Mouse (Mus musculus) embryonic fibroblast, embryonic 13.5 days (primary cell): ENCODE measurements around the gene Nt5c1a. TPM values are rescaled to one million over a fixed set of nuclear protein-coding genes. Genes with fewer than 3 reads are reported as not detected.

Experiments
- H3K27ac ChIP-seq: 2 replicates; pipeline ENCODE4 v1.5.1; 2012; ENCODE audit warnings: low read length, control low read depth, inconsistent platforms; ENCODE audit not compliant: insufficient read depth
- H3K4me1 ChIP-seq: 2 replicates; pipeline ENCODE4 v1.6.1; 2011; ENCODE audit warnings: low read length; ENCODE audit not compliant: control insufficient read depth, insufficient read depth
- H3K4me3 ChIP-seq: 2 replicates; pipeline ENCODE4 v1.5.1; 2011; ENCODE audit warnings: mild to moderate bottlenecking, control low read depth, low read length; ENCODE audit not compliant: insufficient read depth
- CTCF ChIP-seq: IDR thresholded peaks from 2 replicates; pipeline ENCODE4 v1.5.1; 2011; ENCODE audit warnings: mild to moderate bottlenecking, control low read depth, low read length, moderate library complexity, borderline replicate concordance; ENCODE audit not compliant: insufficient read depth
- POLR2A ChIP-seq: IDR thresholded peaks from 2 replicates; pipeline ENCODE4 v1.6.1; 2011; ENCODE audit warnings: low read depth, mild to moderate bottlenecking, control low read depth, low read length, moderate library complexity
- polyA plus RNA-seq: library from polyadenylated mRNA; stranded (reverse); fragments of >200 nt; gene quantifications from 2 replicates; pipeline ENCODE4 v1.2.4, GENCODE M21; 2011; ENCODE audit warnings: low read depth; ENCODE audit not compliant: missing spikeins, insufficient read length

The Nt5c1a gene
- polyA plus RNA-seq, 1 experiment, result not detected

DNA sequence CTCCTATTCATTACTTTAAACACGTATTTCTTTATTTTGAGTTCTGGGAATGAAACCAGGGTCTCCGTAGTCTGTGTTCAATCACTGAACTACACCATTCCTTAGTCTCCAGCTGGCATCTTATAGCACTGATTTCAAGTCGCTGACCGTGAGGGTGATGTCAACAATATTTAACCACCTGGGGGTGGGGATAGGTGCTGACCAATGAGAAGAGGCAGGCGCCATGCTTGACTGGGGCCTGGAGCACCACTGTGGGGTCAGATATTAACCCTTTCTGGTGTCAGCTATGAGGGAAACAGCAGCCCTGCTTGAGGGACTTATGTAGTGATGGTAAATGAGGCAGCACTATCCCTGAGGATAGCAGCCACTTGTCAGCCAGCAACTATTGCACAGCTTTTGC lies 10.1 kb downstream of the Nt5c1a start:
- Histone ChIP-seq H3K4me1 (no peaks in the 10 kb centered on the region), H3K27ac (no peak overlapping the region), H3K4me3 (no peak overlapping the region)
- TF ChIP-seq CTCF (no peak), POLR2A (no peak)

DNA sequence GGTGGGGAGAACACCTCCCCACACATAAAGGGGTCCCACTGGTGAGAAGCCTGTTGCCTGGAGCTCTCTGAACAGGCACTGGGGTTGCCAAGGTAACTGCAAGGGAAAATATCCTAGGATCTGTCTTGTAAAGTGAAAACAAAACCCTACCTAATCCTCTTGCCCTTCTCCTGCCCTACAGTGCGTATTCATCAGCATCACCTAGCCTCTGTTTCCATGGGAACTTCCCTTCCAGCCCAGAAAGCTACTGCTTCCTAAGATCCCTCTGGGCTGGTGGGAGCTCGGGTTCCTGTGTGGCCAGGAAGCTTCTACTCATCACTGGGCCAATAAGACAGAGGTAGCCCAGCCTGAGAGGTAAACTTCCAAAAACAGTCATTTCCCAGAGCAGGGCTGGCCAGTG lies 11.0 kb downstream of the Nt5c1a start:
- no peak overlapping the region for H3K4me3 ChIP-seq
- no peak overlapping the region for H3K27ac ChIP-seq
- no peak for TF ChIP-seq POLR2A
- TF ChIP-seq CTCF, result no peak
- H3K4me1 ChIP-seq, result no peaks in the 10 kb centered on the region

DNA sequence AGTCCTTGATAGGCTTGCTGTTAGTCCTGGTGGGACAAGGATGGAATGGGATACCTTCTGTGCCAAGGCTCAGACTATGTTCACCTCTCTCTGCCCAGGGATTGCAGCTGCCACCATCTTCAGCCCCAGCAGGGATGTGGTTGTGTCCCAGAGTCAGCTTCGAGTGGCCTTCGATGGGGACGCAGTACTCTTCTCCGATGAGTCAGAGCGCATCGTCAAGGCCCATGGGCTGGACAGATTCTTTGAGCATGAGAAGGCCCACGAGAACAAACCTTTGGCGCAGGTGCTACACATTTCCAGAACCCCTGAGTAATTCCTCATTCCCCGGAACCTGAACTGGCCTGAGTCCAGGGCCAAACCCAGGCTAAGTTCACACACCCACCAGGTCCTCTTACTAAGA lies 12.7 kb downstream of the Nt5c1a start:
- H3K27ac ChIP-seq, result no peak overlapping the region
- TF ChIP-seq CTCF (no peak), POLR2A (no peak)
- no peaks in the 10 kb centered on the region for H3K4me1 ChIP-seq

DNA sequence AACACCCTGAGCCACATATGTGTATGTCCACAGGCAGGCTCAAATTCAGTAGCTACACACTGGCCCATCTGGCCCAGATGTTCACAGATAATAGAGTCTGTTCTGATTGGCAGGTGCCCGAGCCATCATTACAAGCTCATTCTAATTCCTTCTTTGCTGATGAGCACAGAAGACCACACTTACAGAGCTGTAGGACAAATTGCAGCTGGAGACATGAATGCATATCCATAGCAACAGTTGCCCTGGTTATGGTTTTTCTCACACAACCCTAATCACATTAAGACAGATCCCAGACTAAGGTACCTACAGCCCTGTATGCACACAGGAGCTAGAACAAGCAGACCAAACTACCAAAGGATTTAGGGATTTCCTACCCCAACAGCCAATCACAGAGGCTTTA lies 14.1 kb downstream of the Nt5c1a start:
- H3K4me3 ChIP-seq, result no peak overlapping the region
- TF ChIP-seq CTCF (no peak), POLR2A (no peak)
- no peak overlapping the region for H3K27ac ChIP-seq
- H3K4me1 ChIP-seq, result no peaks in the 10 kb centered on the region

More for the DNA sequence above, 12.7 kb downstream of the Nt5c1a start:
- no peak overlapping the region for H3K4me3 ChIP-seq

DNA sequence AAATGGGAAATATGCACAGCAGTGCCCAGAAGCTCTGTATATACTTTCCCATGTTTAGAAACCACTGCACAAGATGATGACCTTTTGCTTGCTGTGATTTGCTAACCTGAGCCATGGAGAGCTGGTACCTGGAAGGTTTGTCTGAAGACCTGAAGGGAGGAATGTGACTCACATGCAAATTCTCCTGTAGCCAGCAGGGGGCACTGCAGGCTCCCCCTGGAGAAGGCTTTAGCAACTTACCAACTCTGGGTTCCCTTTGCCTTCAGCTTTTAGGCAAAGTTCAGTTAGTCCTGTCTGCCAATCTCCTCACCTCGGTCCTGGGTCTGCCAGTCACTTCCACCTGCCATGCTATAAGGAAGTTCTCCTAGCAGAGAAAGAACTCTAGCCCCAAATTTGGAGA lies 15.5 kb downstream of the Nt5c1a start:
- TF ChIP-seq CTCF (peak; percentile 53; the same call in 1 of the 2 replicates), POLR2A (no peak)
- Histone ChIP-seq H3K27ac (no peak overlapping the region), H3K4me1 (no peaks in the 10 kb centered on the region)

DNA sequence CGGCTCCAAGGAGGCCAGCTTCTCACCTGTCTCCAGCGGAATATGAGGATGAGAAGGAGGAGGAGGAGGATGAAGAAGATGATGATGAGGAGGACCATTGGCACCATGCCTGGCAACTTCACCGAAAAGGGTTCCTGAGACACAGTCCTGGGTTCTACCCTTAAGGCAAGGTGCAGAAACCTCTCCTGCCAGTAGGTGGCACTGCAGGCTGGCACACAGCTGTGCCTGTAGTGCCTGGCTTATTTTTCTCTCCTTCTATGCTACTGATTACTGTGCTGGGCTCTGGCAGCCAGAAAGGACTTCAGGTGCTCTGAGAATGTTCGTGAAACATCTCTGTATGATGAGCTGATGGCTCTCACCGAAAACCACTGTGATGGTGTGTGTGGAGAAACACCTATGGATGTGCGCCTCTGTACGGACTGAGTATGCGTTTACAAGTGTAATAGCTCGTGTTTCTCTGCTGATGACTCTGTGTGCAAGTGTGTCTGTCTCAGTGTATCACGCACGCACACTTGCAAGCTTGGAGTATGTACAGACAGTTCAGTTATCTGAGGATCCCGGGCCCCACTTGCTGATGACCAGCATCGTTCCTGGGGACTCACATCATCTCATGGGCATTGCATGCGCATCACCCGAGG lies 18.5 kb downstream of the Nt5c1a start:
- Histone ChIP-seq H3K4me1 (no peaks in the 10 kb centered on the region), H3K27ac (no peak overlapping the region), H3K4me3 (no peak overlapping the region)
- TF ChIP-seq CTCF, result peak; percentile 97
- TF ChIP-seq POLR2A, result no peak

More for the DNA sequence above, 15.5 kb downstream of the Nt5c1a start:
- no peak overlapping the region for H3K4me3 ChIP-seq

DNA sequence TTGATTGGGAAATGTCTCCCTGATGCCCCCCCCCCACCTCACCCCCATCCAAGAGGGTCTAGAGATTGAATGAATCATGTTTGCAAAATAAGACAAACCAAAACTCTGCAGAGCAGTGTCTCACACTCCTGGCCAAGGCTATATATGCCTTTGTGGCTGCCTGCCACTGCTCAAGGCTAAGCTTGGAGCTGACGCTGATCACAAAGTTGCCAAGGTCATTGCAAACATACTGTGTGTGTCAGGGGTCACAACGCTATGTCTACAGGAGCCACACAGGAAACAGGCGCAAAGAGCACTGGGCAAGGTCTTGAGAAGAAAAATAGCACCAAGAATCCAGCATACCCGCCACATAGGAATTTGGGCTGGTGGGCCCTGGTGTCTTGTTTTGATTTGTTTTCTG lies 19.3 kb downstream of the Nt5c1a start:
- Histone ChIP-seq H3K4me3 (no peak overlapping the region), H3K4me1 (no peaks in the 10 kb centered on the region), H3K27ac (no peak overlapping the region)
- no peak for TF ChIP-seq CTCF
- TF ChIP-seq POLR2A, result no peak

DNA sequence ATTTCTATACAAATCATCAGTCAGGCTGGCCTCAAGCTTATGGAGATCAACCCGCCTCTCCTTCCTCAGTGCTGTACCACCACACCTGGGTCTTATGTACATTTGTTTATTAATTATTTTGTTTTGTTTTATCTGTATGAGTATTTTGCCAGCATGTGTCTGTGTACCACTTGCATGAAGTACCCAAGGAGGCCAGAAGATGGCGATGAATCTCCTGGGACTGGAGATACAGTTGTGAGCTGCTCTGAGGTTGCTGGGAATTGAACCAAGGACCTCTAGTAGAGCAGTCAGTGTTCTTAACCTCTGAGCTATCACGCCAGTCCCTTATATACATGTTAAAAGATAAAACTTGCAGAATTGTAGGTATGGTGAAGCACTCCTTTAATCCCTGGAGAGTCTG lies 22.0 kb downstream of the Nt5c1a start:
- no peak for TF ChIP-seq CTCF
- TF ChIP-seq POLR2A, result no peak
- peaks cover 2% of the 10 kb centered on the region; the same call in 1 of the 2 replicates for H3K4me1 ChIP-seq
- H3K4me3 ChIP-seq, result no peak overlapping the region
- H3K27ac ChIP-seq, result no peak overlapping the region

DNA sequence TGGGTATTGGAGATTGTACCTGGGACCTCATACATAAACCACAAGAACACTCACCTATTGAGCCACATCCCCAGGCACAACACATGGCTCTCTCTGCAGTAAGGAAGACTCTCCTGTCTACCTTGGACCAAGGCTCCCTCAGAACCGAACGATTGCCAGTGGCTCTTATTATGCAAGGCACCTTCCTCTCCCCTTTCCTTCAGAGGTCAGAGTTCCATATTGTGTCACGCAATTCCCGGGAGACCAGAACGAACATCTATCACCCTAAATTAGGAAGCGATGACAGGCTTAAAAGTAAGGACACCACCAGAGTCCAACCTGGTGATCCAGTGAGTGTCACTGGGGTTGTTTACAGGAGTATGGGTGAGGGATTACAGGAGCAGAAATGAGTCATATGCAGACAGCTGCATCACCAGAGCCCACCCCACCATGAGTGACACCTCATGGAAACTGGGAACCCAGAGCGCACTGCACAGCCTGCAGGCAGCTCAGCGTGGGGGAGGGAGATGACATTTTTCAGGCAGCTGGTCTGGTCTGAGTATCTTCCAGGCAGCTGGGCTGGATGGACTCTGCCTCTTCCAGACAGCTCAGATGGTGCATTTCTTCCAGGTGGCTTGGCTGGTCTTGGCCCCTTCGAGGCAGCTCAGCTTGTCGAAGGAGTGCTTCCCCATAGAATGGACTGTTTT lies 24.6 kb downstream of the Nt5c1a start:
- H3K4me1 ChIP-seq, result peaks cover 2% of the 10 kb centered on the region; the same call in 1 of the 2 replicates
- H3K4me3 ChIP-seq, result no peak overlapping the region
- H3K27ac ChIP-seq, result no peak overlapping the region
- no peak for TF ChIP-seq CTCF
- no peak for TF ChIP-seq POLR2A

DNA sequence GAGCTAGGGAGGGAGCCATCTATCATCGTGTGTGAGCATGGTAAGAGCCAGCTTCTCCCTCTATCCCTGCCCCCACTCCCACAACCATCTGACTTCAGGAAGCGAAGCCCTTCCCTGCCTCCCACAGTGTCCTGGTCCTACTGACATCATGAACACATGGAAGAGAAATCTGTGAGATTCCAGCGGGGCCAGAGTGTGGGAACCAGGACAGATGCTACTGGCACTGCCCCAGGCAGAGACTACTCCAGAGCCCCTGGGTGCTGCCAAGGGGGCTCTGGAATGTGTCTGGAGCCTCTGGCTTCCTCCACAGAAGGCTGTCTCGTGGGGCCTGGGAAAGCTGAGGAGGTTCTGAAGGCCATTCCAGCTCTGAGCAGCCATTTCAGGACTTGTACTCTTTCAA lies 26.4 kb downstream of the Nt5c1a start:
- no peak overlapping the region for H3K4me3 ChIP-seq
- no peak overlapping the region for H3K27ac ChIP-seq
- peaks cover 2% of the 10 kb centered on the region; the same call in 1 of the 2 replicates for H3K4me1 ChIP-seq
- TF ChIP-seq CTCF, result no peak
- no peak for TF ChIP-seq POLR2A
